ENCODE assay signal across 8 mouse cellular contexts in genomic region chr2:70825371-70826051, GRCm38 (mm10). TPM values are rescaled to one million over a fixed set of nuclear protein-coding genes. Genes with fewer than 3 reads are reported as not detected.
DNase-seq lines count a peak whose midpoint lies in the region; ATAC-seq lines count a peak whose summit lies in the region.

Gene Tlk1, minus strand, starts transcription at chr2:70825728.

- peak; percentile 88 for DNase-seq in A20 (ENCODE audit: low read depth, low spot score)
- DNase-seq in adrenal gland, postnatal 4 days (ENCODE audit: low spot score in 2 of 2) = peak; percentile 40 to 55
- DNase-seq in heart, embryonic 10.5 days (ENCODE audit: low spot score) = peak; percentile 90
- DNase-seq in natural killer cell, adult 2 months (ENCODE audit: low spot score in 2 of 2) = peak; percentile 52 to 71

- peak within 1 kb of the TSS; percentile 100 for H3K27ac ChIP-seq in embryonic facial prominence, embryonic 13.5 days
- H3K27ac ChIP-seq in heart, embryonic 10.5 days = peak within 1 kb of the TSS; percentile 100
- H3K27ac ChIP-seq in kidney, embryonic 14.5 days (ENCODE audit: low read depth, low read length) = peak within 1 kb of the TSS; percentile 99
- peak within 1 kb of the TSS; percentile 100 for H3K27ac ChIP-seq in liver, embryonic 12.5 days
- H3K27ac ChIP-seq in stomach, embryonic 14.5 days (ENCODE audit: low read length) = peak within 1 kb of the TSS; percentile 99

- peak within 1 kb of the TSS; percentile 97 for H3K9ac ChIP-seq in embryonic facial prominence, embryonic 13.5 days
- H3K9ac ChIP-seq in kidney, embryonic 14.5 days (ENCODE audit: low read depth, low read length) = peak within 1 kb of the TSS; percentile 98
- H3K9ac ChIP-seq in liver, embryonic 12.5 days = peak within 1 kb of the TSS; percentile 92
- H3K9ac ChIP-seq in stomach, embryonic 14.5 days (replicated peaks; ENCODE audit: low read depth, low read length) = peak within 1 kb of the TSS; percentile 92

- peak within 1 kb of the TSS; percentile 68 for H3K4me2 ChIP-seq in embryonic facial prominence, embryonic 13.5 days
- H3K4me2 ChIP-seq in kidney, embryonic 14.5 days (replicated peaks; ENCODE audit: low read depth, low read length) = peak within 1 kb of the TSS; percentile 52
- H3K4me2 ChIP-seq in liver, embryonic 12.5 days = peak within 1 kb of the TSS; percentile 74
- H3K4me2 ChIP-seq in stomach, embryonic 14.5 days (replicated peaks; ENCODE audit: low read depth, low read length) = peak within 1 kb of the TSS; percentile 62

- H3K4me1 ChIP-seq in embryonic facial prominence, embryonic 13.5 days = peaks cover 15% of the 10 kb centered on the region
- H3K4me1 ChIP-seq in heart, embryonic 10.5 days = peaks cover 22% of the 10 kb centered on the region; the same call in 1 of the 2 replicates
- H3K4me1 ChIP-seq in kidney, embryonic 14.5 days (ENCODE audit: control insufficient read depth, insufficient read depth, low read length) = no peaks in the 10 kb centered on the region
- H3K4me1 ChIP-seq in liver, embryonic 12.5 days = peaks cover 70% of the 10 kb centered on the region
- 0 out of 2 replicates have a peak, but pooled peaks cover 9% of the 10 kb centered on the region for H3K4me1 ChIP-seq in stomach, embryonic 14.5 days (ENCODE audit: control insufficient read depth, insufficient read depth, low read length)

- H3K4me3 ChIP-seq in embryonic facial prominence, embryonic 13.5 days = peak within 1 kb of the TSS; percentile 89
- peak within 1 kb of the TSS; percentile 96 for H3K4me3 ChIP-seq in heart, embryonic 10.5 days
- peak within 1 kb of the TSS; percentile 91 for H3K4me3 ChIP-seq in kidney, embryonic 14.5 days (ENCODE audit: low read length)
- H3K4me3 ChIP-seq in liver, embryonic 12.5 days = peak within 1 kb of the TSS; percentile 74
- peak within 1 kb of the TSS; percentile 90 for H3K4me3 ChIP-seq in stomach, embryonic 14.5 days (ENCODE audit: low read depth, low read length)

- H3K27me3 ChIP-seq in embryonic facial prominence, embryonic 13.5 days = no peaks in the 10 kb centered on the region
- no peaks in the 10 kb centered on the region for H3K27me3 ChIP-seq in heart, embryonic 10.5 days (ENCODE audit: insufficient read depth, poor library complexity, severe bottlenecking)
- no peaks in the 10 kb centered on the region for H3K27me3 ChIP-seq in kidney, embryonic 14.5 days (ENCODE audit: control insufficient read depth, insufficient read depth, low read length)
- no peaks in the 10 kb centered on the region for H3K27me3 ChIP-seq in liver, embryonic 12.5 days (replicated peaks)
- H3K27me3 ChIP-seq in stomach, embryonic 14.5 days (ENCODE audit: control insufficient read depth, insufficient read depth, low read length) = no peaks in the 10 kb centered on the region

- WGBS in embryonic facial prominence, embryonic 13.5 days = under 1% methylated on average over 50 of the region's 118 CpGs
- under 1% methylated on average over 92 of the region's 118 CpGs for WGBS in heart, embryonic 10.5 days
- 1% methylated on average over 46 of the region's 118 CpGs for WGBS in kidney, embryonic 14.5 days
- under 1% methylated on average over 45 of the region's 118 CpGs for WGBS in liver, embryonic 12.5 days (ENCODE audit: insufficient replicate concordance)
- WGBS in stomach, embryonic 14.5 days = under 1% methylated on average over 56 of the region's 118 CpGs

- no peaks in the 10 kb centered on the region for H3K36me3 ChIP-seq in embryonic facial prominence, embryonic 13.5 days
- H3K36me3 ChIP-seq in heart, embryonic 10.5 days = no peaks in the 10 kb centered on the region
- H3K36me3 ChIP-seq in kidney, embryonic 14.5 days (ENCODE audit: control insufficient read depth, insufficient read depth, low read length) = no peaks in the 10 kb centered on the region
- H3K36me3 ChIP-seq in liver, embryonic 12.5 days = 0 out of 2 replicates have a peak, but pooled peaks cover 4% of the 10 kb centered on the region
- H3K36me3 ChIP-seq in stomach, embryonic 14.5 days (ENCODE audit: control insufficient read depth, insufficient read depth, low read length) = no peaks in the 10 kb centered on the region

- ATAC-seq in embryonic facial prominence, embryonic 13.5 days (ENCODE audit: insufficient number of reproducible peaks, insufficient read depth, low FRiP score, low TSS enrichment, low read depth) = peak; percentile 86
- ATAC-seq in kidney, embryonic 14.5 days (ENCODE audit: low FRiP score, low TSS enrichment) = peak; percentile 93
- ATAC-seq in liver, embryonic 12.5 days = peak; percentile 80
- ATAC-seq in stomach, embryonic 14.5 days (ENCODE audit: insufficient number of reproducible peaks, insufficient read depth, low FRiP score, low read depth) = peak; percentile 85

- H3K9me3 ChIP-seq in embryonic facial prominence, embryonic 13.5 days = no peaks in the 10 kb centered on the region
- no peaks in the 10 kb centered on the region for H3K9me3 ChIP-seq in heart, embryonic 10.5 days
- no peaks in the 10 kb centered on the region for H3K9me3 ChIP-seq in kidney, embryonic 14.5 days (ENCODE audit: control insufficient read depth, low read length)
- no peaks in the 10 kb centered on the region for H3K9me3 ChIP-seq in liver, embryonic 12.5 days (replicated peaks)
- H3K9me3 ChIP-seq in stomach, embryonic 14.5 days (ENCODE audit: control insufficient read depth, low read depth, low read length) = no peaks in the 10 kb centered on the region

RNA-seq across cellular contexts. Expression of gene Tlk1, which starts in this region (rescaled TPM):
- 10 to 100 TPM; 77.1 to 85.2 TPM for total RNA-seq in adrenal gland, postnatal 4 days (2021)
- polyA plus RNA-seq in embryonic facial prominence, embryonic 13.5 days (2015; fragmentation: Nextera tagmentation; extraction: Ambion mirVana) = 33.5 and 33.6 TPM in 2 replicates
- 26.4 and 28.3 TPM in 2 replicates for polyA plus RNA-seq in heart, embryonic 10.5 days (2016; fragmentation: Nextera tagmentation; extraction: Ambion mirVana)
- 29.2 and 37.4 TPM in 2 replicates for polyA plus RNA-seq in kidney, embryonic 14.5 days (2014; fragmentation: Nextera tagmentation; extraction: Ambion mirVana)
- 53.9 and 57.4 TPM in 2 replicates for polyA plus RNA-seq in liver, embryonic 12.5 days (2016; fragmentation: Nextera tagmentation; extraction: Ambion mirVana)
- 39.6 and 42.0 TPM in 2 replicates for polyA plus RNA-seq in stomach, embryonic 14.5 days (2014; fragmentation: Nextera tagmentation; extraction: Ambion mirVana)

Comparison
In these comparisons a context has a peak if more than half of its experiments do, and no peak if none do; other contexts are left out.
1. Peak in every context shown above with its lines: DNase-seq, ATAC-seq, H3K4me3 ChIP-seq and H3K27ac ChIP-seq.